In the genomic region with DNA sequence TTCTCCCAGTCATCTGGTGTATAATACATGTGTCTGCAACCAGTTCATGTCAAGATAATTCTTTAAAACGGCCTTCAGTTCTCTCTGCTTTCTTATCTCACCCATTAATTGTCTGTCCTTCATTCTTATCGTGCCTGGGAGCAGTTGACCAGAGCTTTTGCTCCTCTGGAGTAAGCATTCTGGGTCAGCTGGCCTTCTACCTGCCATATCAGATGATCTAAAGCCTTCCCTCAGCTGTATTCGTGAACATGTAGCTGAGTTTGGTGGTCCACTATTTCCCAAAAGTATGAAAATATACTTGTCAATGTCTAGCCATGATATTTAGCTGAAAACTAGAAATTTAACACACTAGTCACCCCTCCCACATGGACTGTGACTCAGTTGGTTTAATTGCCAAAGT, we compare ENCODE assay signal across 15 mouse cellular contexts.
DNase-seq lines count a peak whose midpoint lies in the region; ATAC-seq lines count a peak whose summit lies in the region.
"Had no signal": no experiment of that assay in that cellular context is flagged by ENCODE, and none has a peak within 500 bp of the region (broad histone marks: within the 10 kb centered on the region; RNA-seq: fewer than 3 reads in every experiment).

No protein-coding gene starts in this region.

- DNase-seq in heart, adult 11 months: peak; percentile 24
- DNase-seq in heart, postnatal 4 days: no peak
- DNase-seq in ovary, adult 18-20 months (ENCODE audit: low spot score): peak; percentile 52
- DNase-seq in ovary, postnatal 14 days (ENCODE audit: low spot score): no peak
- DNase-seq in adrenal gland, postnatal 36 days: peak; percentile 49
- no peak for DNase-seq in cerebellum, postnatal 25 days
- DNase-seq: cerebellum, adult 18-20 months; cerebellum, adult 9-11 months; embryo, embryonic 11 days; gastrocnemius, postnatal 14 days; heart, postnatal 14 days; kidney, adult 8-10 months had no signal

- ATAC-seq in frontal cortex, adult (ENCODE audit: low TSS enrichment): no peak
- ATAC-seq: forebrain, embryonic 16.5 days; intestine, embryonic 15.5 days had no signal

Comparison
In these comparisons a context has a peak if more than half of its experiments do, and no peak if none do; other contexts are left out.
1. DNase-seq: peak in heart, adult 11 months (single experiment), ovary, adult 18-20 months (single experiment) and adrenal gland, postnatal 36 days (2 of 2); none in heart, postnatal 4 days (single experiment), ovary, postnatal 14 days (single experiment) and cerebellum, postnatal 25 days (0 of 2).